Mouse (Mus musculus): ENCODE measurements around the gene Fam126a. TPM values are rescaled to one million over a fixed set of nuclear protein-coding genes. Genes with fewer than 3 reads are reported as not detected.

The Fam126a gene
- total RNA-seq, 1 experiment from 2014 or later: 74.0 TPM

- no peak for DNase-seq
These were observed 10.1 kb upstream of the Fam126a start for GRCm38 (mm10) chr5:24040601-24041000.

GRCm38 (mm10) chr5:24039423-24039822 is 8.9 kb upstream of the Fam126a start:
- peak; percentile 12 for DNase-seq

- no peak for DNase-seq
These were observed 8.3 kb upstream of the Fam126a start for GRCm38 (mm10) chr5:24038819-24039218.

GRCm38 (mm10) chr5:24038190-24038589 is 7.7 kb upstream of the Fam126a start:
- DNase-seq: no peak

GRCm38 (mm10) chr5:24036731-24037130 is 6.2 kb upstream of the Fam126a start:
- peak; percentile 23 for DNase-seq

- DNase-seq: no peak
These were observed 4.5 kb upstream of the Fam126a start for GRCm38 (mm10) chr5:24034970-24035369.

- DNase-seq: no peak
These were observed 3.6 kb upstream of the Fam126a start for GRCm38 (mm10) chr5:24034091-24034490.

- peak; percentile 44 for DNase-seq
These were observed 428 bp downstream of the Fam126a start for GRCm38 (mm10) chr5:24029946-24030578.

- DNase-seq: peak; percentile 73
These were observed 1.1 kb downstream of the Fam126a start for GRCm38 (mm10) chr5:24029331-24029771.

GRCm38 (mm10) chr5:24024957-24025356 is 5.5 kb downstream of the Fam126a start:
- DNase-seq: no peak

- DNase-seq: no peak
These were observed 7.3 kb downstream of the Fam126a start for GRCm38 (mm10) chr5:24023226-24023625.

GRCm38 (mm10) chr5:24021683-24022082 is 8.8 kb downstream of the Fam126a start:
- no peak for DNase-seq

GRCm38 (mm10) chr5:24020380-24020779 is 10.1 kb downstream of the Fam126a start:
- DNase-seq: no peak

- no peak for DNase-seq
These were observed 10.9 kb downstream of the Fam126a start for GRCm38 (mm10) chr5:24019341-24020185.

- DNase-seq: no peak
These were observed 11.7 kb downstream of the Fam126a start for GRCm38 (mm10) chr5:24018621-24019261.

GRCm38 (mm10) chr5:24016912-24017311 is 13.6 kb downstream of the Fam126a start:
- no peak for DNase-seq

- no peak for DNase-seq
These were observed 17.0 kb downstream of the Fam126a start for GRCm38 (mm10) chr5:24013338-24014003.

- no peak for DNase-seq
These were observed 31.3 kb downstream of the Fam126a start for GRCm38 (mm10) chr5:23999083-23999671.

- DNase-seq: no peak
These were observed 34.5 kb downstream of the Fam126a start for GRCm38 (mm10) chr5:23995951-23996350.

- no peak for DNase-seq
These were observed 35.6 kb downstream of the Fam126a start for GRCm38 (mm10) chr5:23994929-23995328.

GRCm38 (mm10) chr5:23994231-23994630 is 36.3 kb downstream of the Fam126a start:
- no peak for DNase-seq

- DNase-seq: no peak
These were observed 37.0 kb downstream of the Fam126a start for GRCm38 (mm10) chr5:23993553-23993894.

All from adrenal gland, postnatal 14 days (tissue).